Comparison of ENCODE assay signal across 11 mouse cellular contexts in the genomic region with DNA sequence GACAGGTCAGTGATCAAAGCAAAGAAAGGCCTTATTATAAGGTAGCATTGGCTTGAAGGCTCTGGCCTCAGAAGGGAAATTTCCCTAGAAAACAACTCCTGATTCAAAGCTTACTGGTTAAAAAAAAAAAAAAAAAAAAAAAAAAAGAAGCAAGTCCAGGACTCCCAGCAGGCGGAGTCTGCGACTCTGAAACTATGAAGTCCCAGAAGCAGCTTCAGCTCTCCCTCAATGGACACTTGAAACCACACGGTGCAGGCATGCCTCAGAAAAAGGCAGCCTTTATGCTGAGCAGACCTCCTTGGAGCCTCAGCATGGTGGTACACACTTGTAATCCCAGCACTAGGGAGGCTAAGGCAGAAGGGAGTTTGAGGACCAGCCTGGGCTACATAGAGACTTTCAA.
DNase-seq lines count a peak whose midpoint lies in the region; ATAC-seq and TF ChIP-seq lines count a peak whose summit lies in the region.
"Had no signal": no experiment of that assay in that cellular context is flagged by ENCODE, and none has a peak within 500 bp of the region (broad histone marks: within the 10 kb centered on the region; RNA-seq: fewer than 3 reads in every experiment).

No protein-coding gene starts in this region.

- WGBS in forebrain, embryonic 12.5 days, result 52% methylated on average over 3 of the region's 3 CpGs
- 34% methylated on average over 3 of the region's 3 CpGs for WGBS in forebrain, embryonic 16.5 days
- WGBS in kidney, postnatal 0 days, result 21% methylated on average over 3 of the region's 3 CpGs
- WGBS in limb, embryonic 12.5 days, result 46% methylated on average over 3 of the region's 3 CpGs

- 0 out of 2 replicates have a peak overlapping the region, but pooled peaks have one; percentile 1 for H3K27ac ChIP-seq in forebrain, embryonic 12.5 days
- no peak overlapping the region for H3K27ac ChIP-seq in forebrain, embryonic 16.5 days (ENCODE audit: low read length)
- no peak overlapping the region for H3K27ac ChIP-seq in kidney, postnatal 0 days
- peak overlapping the region; percentile 62 for H3K27ac ChIP-seq in limb, embryonic 12.5 days

- no peak overlapping the region for H3K9ac ChIP-seq in forebrain, embryonic 12.5 days
- H3K9ac ChIP-seq in forebrain, embryonic 16.5 days (replicated peaks; ENCODE audit: low read depth, low read length), result no peak overlapping the region
- H3K9ac ChIP-seq in kidney, postnatal 0 days (ENCODE audit: low read depth, low read length), result no peak overlapping the region
- H3K9ac ChIP-seq in limb, embryonic 12.5 days (replicated peaks), result no peak overlapping the region

- H3K9me3 ChIP-seq in forebrain, embryonic 12.5 days, result no peaks in the 10 kb centered on the region
- H3K9me3 ChIP-seq in forebrain, embryonic 16.5 days (ENCODE audit: control insufficient read depth, low read length), result no peaks in the 10 kb centered on the region
- H3K9me3 ChIP-seq in kidney, postnatal 0 days (replicated peaks; ENCODE audit: low read length), result no peaks in the 10 kb centered on the region
- no peaks in the 10 kb centered on the region for H3K9me3 ChIP-seq in limb, embryonic 12.5 days

- H3K36me3 ChIP-seq in forebrain, embryonic 12.5 days (replicated peaks), result no peaks in the 10 kb centered on the region
- no peaks in the 10 kb centered on the region for H3K36me3 ChIP-seq in forebrain, embryonic 16.5 days (ENCODE audit: control insufficient read depth, insufficient read depth)
- no peaks in the 10 kb centered on the region for H3K36me3 ChIP-seq in kidney, postnatal 0 days (ENCODE audit: insufficient read depth, low read length)
- no peaks in the 10 kb centered on the region for H3K36me3 ChIP-seq in limb, embryonic 12.5 days

- no peak overlapping the region for H3K4me2 ChIP-seq in forebrain, embryonic 12.5 days
- H3K4me2 ChIP-seq in forebrain, embryonic 16.5 days (ENCODE audit: low read length), result no peak overlapping the region
- no peak overlapping the region for H3K4me2 ChIP-seq in kidney, postnatal 0 days (ENCODE audit: low read length)
- H3K4me2 ChIP-seq in limb, embryonic 12.5 days, result no peak overlapping the region

- H3K4me1 ChIP-seq in forebrain, embryonic 12.5 days, result peaks cover 17% of the 10 kb centered on the region
- H3K4me1 ChIP-seq in forebrain, embryonic 16.5 days (replicated peaks; ENCODE audit: control insufficient read depth, insufficient read depth, low read length), result 0 out of 2 replicates have a peak, but pooled peaks cover 2% of the 10 kb centered on the region
- peaks cover 10% of the 10 kb centered on the region for H3K4me1 ChIP-seq in kidney, postnatal 0 days (replicated peaks; ENCODE audit: insufficient read depth, low read length)
- peaks cover 34% of the 10 kb centered on the region for H3K4me1 ChIP-seq in limb, embryonic 12.5 days (replicated peaks)

- H3K27me3 ChIP-seq in forebrain, embryonic 12.5 days, result peaks cover 5% of the 10 kb centered on the region; the same call in 1 of the 2 replicates
- no peaks in the 10 kb centered on the region for H3K27me3 ChIP-seq in forebrain, embryonic 16.5 days (replicated peaks; ENCODE audit: control insufficient read depth, insufficient read depth, low read length)
- no peaks in the 10 kb centered on the region for H3K27me3 ChIP-seq in kidney, postnatal 0 days (ENCODE audit: insufficient read depth, low read length)
- H3K27me3 ChIP-seq in limb, embryonic 12.5 days, result peaks cover 14% of the 10 kb centered on the region; the same call in 1 of the 2 replicates

- H3K4me3 ChIP-seq in forebrain, embryonic 12.5 days (replicated peaks), result no peak overlapping the region
- no peak overlapping the region for H3K4me3 ChIP-seq in forebrain, embryonic 16.5 days (replicated peaks; ENCODE audit: low read length)
- no peak overlapping the region for H3K4me3 ChIP-seq in kidney, postnatal 0 days (replicated peaks; ENCODE audit: low read depth, low read length)
- H3K4me3 ChIP-seq in limb, embryonic 12.5 days (replicated peaks), result no peak overlapping the region

- peak; percentile 31; the same call in 1 of the 2 replicates for TF ChIP-seq CTCF in kidney, postnatal 0 days (IDR thresholded peaks at IDR 0.05; ENCODE audit: low read depth)

- DNase-seq in kidney, postnatal 0 days (ENCODE audit: low spot score), result peak; percentile 54
- no peak for DNase-seq in kidney, adult 9 months
- DNase-seq in MN1 (ENCODE audit: low spot score), result peak; percentile 38
- DNase-seq in ovary, postnatal 10 days (ENCODE audit: low spot score), result no peak
- DNase-seq in adrenal gland, adult (ENCODE audit: inconsistent age in 2 of 2, low spot score in 1 of 2), result no peak
- DNase-seq: cerebellum, postnatal 25 days; kidney, adult 2 months; left cerebral cortex, postnatal 4 days had no signal

- ATAC-seq in forebrain, embryonic 12.5 days (ENCODE audit: low FRiP score), result no peak
- ATAC-seq in forebrain, embryonic 16.5 days, result no peak
- ATAC-seq in kidney, postnatal 0 days (replicated peaks; ENCODE audit: low FRiP score, low read depth), result 0 out of 2 replicates have a peak, but pooled peaks have one; percentile 18
- ATAC-seq in limb, embryonic 12.5 days (ENCODE audit: insufficient number of reproducible peaks, insufficient read depth, low FRiP score, low TSS enrichment, low read depth), result no peak

Comparison
In these comparisons a context has a peak if more than half of its experiments do, and no peak if none do; other contexts are left out.
1. H3K27ac ChIP-seq: peak in forebrain, embryonic 12.5 days (single experiment) and limb, embryonic 12.5 days (single experiment); none in forebrain, embryonic 16.5 days (single experiment) and kidney, postnatal 0 days (single experiment).
2. DNase-seq: peak in kidney, postnatal 0 days (single experiment) and MN1 (single experiment); none in kidney, adult 9 months (single experiment), ovary, postnatal 10 days (single experiment) and adrenal gland, adult (0 of 2).